Mouse (Mus musculus) leukemia stem cell, adult 10-12 weeks (primary cell): ENCODE data around the gene Spop. TPM values are rescaled to one million over a fixed set of nuclear protein-coding genes. Genes with fewer than 3 reads are reported as not detected.

ENCODE experiments used
- polyA plus RNA-seq: library from polyadenylated mRNA; stranded (reverse); fragments of >175 nt; gene quantifications from 2 replicates; pipeline ENCODE4 v1.2.3, GENCODE M21; 2012; ENCODE audit warnings: low replicate concordance

Spop gene
- 16.1 and 21.7 TPM in 2 replicates for polyA plus RNA-seq

DNA sequence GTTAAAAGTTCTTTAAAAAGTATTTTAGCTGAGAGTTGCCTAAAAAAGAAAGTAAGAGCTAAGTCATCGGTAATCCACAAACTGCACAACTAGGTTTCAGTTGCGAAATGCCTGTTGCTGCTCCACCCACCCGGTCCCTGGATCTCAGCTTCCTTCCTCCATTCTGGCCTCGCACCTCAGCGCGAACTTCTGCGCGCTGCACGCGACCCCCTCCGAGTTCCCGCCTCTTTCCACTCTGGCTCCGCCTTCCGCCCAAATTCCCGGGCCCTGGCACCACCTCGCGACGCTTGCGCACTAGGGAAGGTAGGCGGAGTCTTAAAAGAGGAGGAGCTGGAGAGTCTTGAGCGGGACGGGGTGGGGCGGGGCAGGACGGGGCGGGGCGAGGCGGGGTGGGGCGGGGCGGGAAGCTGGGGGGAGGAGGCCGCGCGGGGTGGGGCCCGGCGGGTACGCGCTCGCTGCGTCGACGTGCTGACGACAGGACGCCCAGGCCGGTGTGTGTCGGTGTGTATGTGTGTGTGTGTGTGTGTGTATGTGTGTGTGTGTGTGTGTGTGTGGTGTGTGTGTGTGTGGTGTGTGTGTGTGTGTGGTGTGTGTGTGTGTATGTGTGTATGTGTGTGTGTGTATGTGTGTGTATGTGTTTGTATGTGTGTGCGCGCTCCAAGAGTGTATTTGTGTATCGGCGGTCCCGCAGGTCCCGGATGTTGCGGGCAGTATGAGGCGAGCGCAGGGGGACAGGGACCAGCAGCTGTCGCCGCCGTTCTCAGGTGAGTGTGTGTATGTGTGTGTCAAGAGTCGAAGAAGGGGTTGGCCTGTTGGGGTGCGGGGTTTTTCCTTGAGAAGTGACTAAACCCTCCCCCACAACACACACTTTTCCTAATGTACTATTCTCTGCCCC is at the start of gene Spop:
Gene Spop, plus strand, starts transcription at position 440 of the 895 bp plus-strand sequence.

GRCm38 (mm10) chr11:95384319-95384972 is 29.4 kb upstream of the Spop start, which contains the start of gene Slc35b1:
Gene Slc35b1 (plus strand): TSS chr11:95384692.

DNA sequence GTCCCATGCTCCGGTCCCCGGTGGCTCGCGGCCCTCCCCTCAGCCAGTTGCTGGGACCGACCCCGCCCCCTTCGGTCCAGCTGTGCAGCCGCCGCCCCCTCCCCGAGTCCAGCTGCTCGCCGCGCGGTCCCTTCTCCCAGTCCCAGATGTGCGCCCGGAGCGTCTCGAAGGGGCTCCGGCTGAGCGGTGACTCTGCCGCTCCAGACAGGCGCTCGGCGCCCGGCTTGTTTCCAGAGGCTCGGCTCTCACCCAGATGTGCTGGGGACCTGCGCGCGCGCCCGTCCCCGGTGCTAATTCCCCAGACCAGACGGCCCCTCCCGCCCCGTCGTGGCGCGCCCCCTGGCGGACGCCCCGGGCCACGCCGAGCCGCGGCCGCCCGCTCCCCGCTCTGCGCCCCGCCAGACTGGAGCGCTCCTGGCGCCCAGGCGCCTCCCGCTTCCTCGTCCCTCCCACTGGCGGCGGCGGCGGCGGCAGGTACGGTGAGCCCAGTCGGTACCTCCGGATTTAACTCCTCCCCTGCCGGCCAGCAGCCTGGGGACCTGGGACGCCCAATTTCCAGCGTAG is 100.5 kb downstream of the Spop start, which contains the start of gene Nxph3:
Gene Nxph3, minus strand, starts transcription at position 273 of the 564 bp plus-strand sequence.

Other genes starting within 250 kb of the Spop start
- gene Tac4, start 152.6 kb upstream of the Spop start, polyA plus RNA-seq, result 0.18 TPM in 1 of 2 replicates, not detected in the other
- 13.4 and 13.6 TPM in 2 replicates for gene Kat7, start 103.8 kb upstream of the Spop start, polyA plus RNA-seq
- 359 and 506 TPM in 2 replicates for gene Fam117a, start 77.1 kb upstream of the Spop start, polyA plus RNA-seq
- gene Slc35b1, start 29.4 kb upstream of the Spop start, polyA plus RNA-seq, result 11.3 and 25.3 TPM in 2 replicates
- gene Nxph3, start 100.5 kb downstream of the Spop start, polyA plus RNA-seq, result 0.08 TPM in 1 of 2 replicates, not detected in the other
- gene Ngfr, start 173.7 kb downstream of the Spop start, polyA plus RNA-seq, result 0.24 and 1.8 TPM in 2 replicates